Mouse (Mus musculus): ENCODE measurements around the gene Efcab6.

GRCm38 (mm10) chr15:83998115-83998514 lies 67.1 kb downstream of the Efcab6 start:
- no peak for TF ChIP-seq CTCF (IDR thresholded peaks at IDR 0.05; ENCODE audit: low read depth)
- TF ChIP-seq EP300 (IDR thresholded peaks at IDR 0.05; ENCODE audit: low read depth): no peak

Data from liver, postnatal 0 days (tissue).